In genomic region chr10:68417074-68417790, GRCm38 (mm10) we compare ENCODE assay signal across 17 mouse cellular contexts.
"Had no signal": no experiment of that assay in that cellular context is flagged by ENCODE, and none has a peak within 500 bp of the region (broad histone marks: within the 10 kb centered on the region; RNA-seq: fewer than 3 reads in every experiment).

No protein-coding gene starts in this region.

- H3K4me3 ChIP-seq: midbrain, embryonic 10.5 days; midbrain, embryonic 12.5 days; myocyte; neural tube, embryonic 13.5 days; neural tube, embryonic 15.5 days had no signal

- ATAC-seq: midbrain, embryonic 16.5 days had no signal

- H3K4me1 ChIP-seq: midbrain, embryonic 10.5 days; midbrain, embryonic 12.5 days; neural tube, embryonic 13.5 days; neural tube, embryonic 15.5 days had no signal

- DNase-seq: lung, embryonic 14.5 days; lung, postnatal 4 days; midbrain, embryonic 14.5 days; retina, postnatal 1 day; right cerebral cortex, adult 18-20 months; right cerebral cortex, postnatal 25 days; right cerebral cortex, postnatal 4 days; spleen, adult 18-20 months; thymus, adult 18-20 months; thymus, postnatal 14 days; thymus, postnatal 36 days had no signal
